Mouse (Mus musculus) myocyte (in vitro differentiated cells): ENCODE results near the gene Msi2.

Experiments
- POLR2A ChIP-seq: IDR thresholded peaks from one replicate; pipeline ENCODE4 v1.6.1; 2011; ENCODE audit warnings: low read depth, mild to moderate bottlenecking, control low read depth, moderate library complexity; ENCODE audit not compliant: insufficient read length
- POLR2AphosphoS2 ChIP-seq: IDR thresholded peaks from one replicate; pipeline ENCODE4 v1.6.1; 2011; ENCODE audit warnings: low read depth, control low read depth; ENCODE audit not compliant: insufficient read length

DNA sequence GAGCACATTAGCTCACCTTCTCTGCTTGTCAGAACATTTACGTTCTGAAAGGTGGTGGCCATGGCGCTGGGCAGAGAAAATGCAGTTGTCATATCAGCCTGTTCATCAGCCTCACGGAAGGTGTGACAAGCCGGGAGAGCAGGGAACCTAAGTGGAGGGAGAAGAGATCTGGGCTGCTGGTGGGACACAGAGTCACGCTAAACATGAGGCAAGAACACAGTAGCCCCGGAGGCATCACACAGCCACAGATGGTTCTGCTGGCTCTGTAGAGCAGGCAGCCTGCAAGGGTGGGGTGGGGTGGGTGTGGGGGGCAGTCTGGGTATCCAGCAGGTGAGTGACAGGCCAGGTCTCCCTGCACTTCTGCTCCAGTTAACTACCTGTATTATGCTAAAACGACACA is 210.2 kb downstream of the Msi2 start:
- TF ChIP-seq POLR2AphosphoS2 (no peak), POLR2A (no peak)
